Mouse (Mus musculus) kidney, embryonic 15.5 days (tissue): ENCODE measurements at regions not wholly inside any gene's neighbourhood (a gene's known extent, or its start where the extent isn't known, plus 50 kb on each side); places are given as distances from the start of the nearest gene placed in this dataset.

Source experiments
- ATAC-seq: fragments of 200-750 bp; cut with Nextera tagmentation; replicated peaks from 2 replicates; pipeline ENCODE4 v1.8.0; 2017; ENCODE audit warnings: moderate TSS enrichment; ENCODE audit not compliant: low FRiP score
- H3K27ac ChIP-seq: fragments of 300-500 bp; sonication (generic); 2 replicates; pipeline ENCODE4 v1.5.1; 2015; ENCODE audit warnings: mild to moderate bottlenecking, inconsistent platforms
- H3K27me3 ChIP-seq: fragments of 300-500 bp; sonication (generic); 2 replicates; pipeline ENCODE4 v1.6.1; 2015; ENCODE audit warnings: inconsistent platforms
- H3K36me3 ChIP-seq: fragments of 300-500 bp; sonication (generic); 2 replicates; pipeline ENCODE4 v1.6.1; 2015; ENCODE audit warnings: inconsistent platforms
- H3K4me1 ChIP-seq: fragments of 300-500 bp; sonication (generic); 2 replicates; pipeline ENCODE4 v1.6.1; 2015; ENCODE audit warnings: inconsistent platforms
- H3K4me2 ChIP-seq: fragments of 300-500 bp; sonication (generic); 2 replicates; pipeline ENCODE4 v1.6.1; 2015; ENCODE audit warnings: moderate library complexity, mild to moderate bottlenecking, inconsistent platforms
- H3K4me3 ChIP-seq: fragments of 300-500 bp; sonication (generic); replicated peaks from 2 replicates; pipeline ENCODE4 v1.5.1; 2015; ENCODE audit warnings: mild to moderate bottlenecking, inconsistent platforms
- H3K9ac ChIP-seq: fragments of 300-500 bp; sonication (generic); 2 replicates; pipeline ENCODE4 v1.6.1; 2015; ENCODE audit warnings: mild to moderate bottlenecking, inconsistent platforms
- H3K9me3 ChIP-seq: fragments of 300-500 bp; sonication (generic); replicated peaks from 2 replicates; pipeline ENCODE4 v1.6.1; 2016; ENCODE audit warnings: inconsistent platforms
- WGBS: fragments of 180-500 bp; shearing (Covaris S2); methylation state at CpG from one replicate; pipeline ENCODE4 v1.1.7; 2015; ENCODE audit warnings: mixed read lengths; 5-methylcytosine and 5-hydroxymethylcytosine counted together

DNA sequence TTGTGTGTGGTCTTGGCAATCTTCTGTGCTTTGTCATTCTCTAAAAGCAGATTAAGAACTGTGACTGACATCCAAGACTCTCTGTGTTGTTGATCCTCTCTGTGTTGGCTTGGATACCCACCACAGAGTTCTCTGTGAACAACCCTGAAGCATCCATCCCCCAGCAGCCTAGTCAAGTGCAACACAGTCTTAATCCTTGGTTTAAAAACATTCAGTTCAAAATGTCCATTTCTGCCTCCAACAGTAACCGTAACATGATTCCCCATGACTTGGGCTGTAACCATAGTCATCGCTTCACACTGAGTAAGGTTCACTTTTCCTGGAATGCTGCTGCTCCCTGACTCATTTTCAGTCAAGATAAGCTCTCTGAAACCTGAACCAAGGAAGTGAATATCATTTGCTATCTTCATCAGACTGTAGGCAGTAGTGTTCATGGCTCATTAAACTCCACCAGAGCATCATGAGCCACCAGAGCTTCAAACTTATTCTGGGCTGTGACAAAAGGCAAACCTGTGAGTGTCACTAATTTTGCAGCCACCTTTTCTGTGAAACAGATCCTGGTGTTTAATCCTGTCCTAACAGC is 143.9 kb upstream of the Cypt14 start:
- H3K36me3 ChIP-seq: no peaks in the 10 kb centered on the region
- no peak overlapping the region for H3K4me2 ChIP-seq
- H3K9me3 ChIP-seq: no peaks in the 10 kb centered on the region
- H3K27me3 ChIP-seq: no peaks in the 10 kb centered on the region
- no peak overlapping the region for H3K4me3 ChIP-seq
- 54% methylated on average over 2 of the region's 2 CpGs for WGBS
- no peak overlapping the region for H3K27ac ChIP-seq
- H3K9ac ChIP-seq: no peak overlapping the region
- H3K4me1 ChIP-seq: no peaks in the 10 kb centered on the region
- peak; percentile 83 for ATAC-seq
